Mouse (Mus musculus) E14TG2a.4 (cell line): ENCODE data around the gene Mt4.

Source experiments
- CTCF ChIP-seq: conservative IDR thresholded peaks from 2 replicates; pipeline ENCODE4 v1.5.1; 2014; ENCODE audit warnings: low read length
- NANOG ChIP-seq: IDR thresholded peaks from 2 replicates; pipeline ENCODE4 v1.6.1; 2014; ENCODE audit warnings: borderline replicate concordance, low read length, mixed read lengths

DNA sequence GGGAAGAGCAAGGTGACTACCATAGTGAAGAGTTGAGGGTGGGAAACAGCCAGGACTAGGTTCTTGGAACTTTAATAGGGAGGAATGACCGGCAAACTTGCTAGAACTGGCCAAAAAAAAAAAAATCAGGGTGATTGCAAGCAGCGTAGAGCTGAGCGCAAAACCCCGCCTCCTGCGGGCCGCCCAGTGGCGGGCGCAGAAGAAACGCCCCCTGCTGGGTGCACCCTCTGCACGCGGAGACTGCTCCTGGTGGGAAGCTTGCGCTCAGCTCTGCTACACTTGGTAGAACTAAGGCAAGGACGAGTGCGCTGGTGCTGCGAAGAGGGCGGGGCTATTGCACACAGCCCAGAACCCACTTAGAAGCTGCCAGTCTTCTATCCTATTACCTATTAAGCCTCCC is 46.1 kb downstream of the Mt4 start:
- TF ChIP-seq CTCF, result no peak
- TF ChIP-seq NANOG, result no peak
